Mouse (Mus musculus): ENCODE results near the gene Cacna1e. TPM values are rescaled to one million over a fixed set of nuclear protein-coding genes. Genes with fewer than 3 reads are reported as not detected.

Cacna1e gene
- polyA plus RNA-seq, 1 experiment from 2014 or later, result 1.3 TPM

- Histone ChIP-seq H3K4me3 (replicated peaks) (no peak overlapping the region), H3K4me1 (no peaks in the 10 kb centered on the region), H3K9ac (no peak overlapping the region), H3K27me3 (no peaks in the 10 kb centered on the region), H3K9me3 (replicated peaks) (no peaks in the 10 kb centered on the region), H3K36me3 (no peaks in the 10 kb centered on the region), H3K4me2 (replicated peaks) (no peak overlapping the region), H3K27ac (replicated peaks) (no peak overlapping the region)
- no peak for ATAC-seq (ENCODE audit: insufficient number of reproducible peaks, low FRiP score, low TSS enrichment, low read depth)
- WGBS, result 100% methylated on average over 1 of the region's 1 CpGs
These were observed 450.8 kb downstream of the Cacna1e start for GRCm38 (mm10) chr1:154433520-154433919.

- Histone ChIP-seq H3K4me1 (no peaks in the 10 kb centered on the region), H3K27ac (replicated peaks) (no peak overlapping the region), H3K27me3 (no peaks in the 10 kb centered on the region), H3K36me3 (no peaks in the 10 kb centered on the region), H3K9me3 (replicated peaks) (no peaks in the 10 kb centered on the region), H3K4me3 (replicated peaks) (no peak overlapping the region), H3K9ac (no peak overlapping the region), H3K4me2 (replicated peaks) (no peak overlapping the region)
- no peak for ATAC-seq (ENCODE audit: insufficient number of reproducible peaks, low FRiP score, low TSS enrichment, low read depth)
- WGBS, result 79% methylated on average over 1 of the region's 1 CpGs
These were observed 451.2 kb downstream of the Cacna1e start for GRCm38 (mm10) chr1:154433112-154433511.

- no peaks in the 10 kb centered on the region for H3K27me3 ChIP-seq
- no peak overlapping the region for H3K27ac ChIP-seq (replicated peaks)
- no peak overlapping the region for H3K4me3 ChIP-seq (replicated peaks)
- no peaks in the 10 kb centered on the region for H3K36me3 ChIP-seq
- ATAC-seq (ENCODE audit: insufficient number of reproducible peaks, low FRiP score, low TSS enrichment, low read depth), result no peak
- no peak overlapping the region for H3K4me2 ChIP-seq (replicated peaks)
- H3K4me1 ChIP-seq, result no peaks in the 10 kb centered on the region
- 70% methylated on average over 7 of the region's 7 CpGs for WGBS
- H3K9ac ChIP-seq, result no peak overlapping the region
- H3K9me3 ChIP-seq (replicated peaks), result no peaks in the 10 kb centered on the region
These were observed 456.0 kb downstream of the Cacna1e start for GRCm38 (mm10) chr1:154428276-154428675.

GRCm38 (mm10) chr1:154418278-154418677, 466.0 kb downstream of the Cacna1e start:
- no peak for ATAC-seq (ENCODE audit: insufficient number of reproducible peaks, low FRiP score, low TSS enrichment, low read depth)
- H3K27me3 ChIP-seq, result no peaks in the 10 kb centered on the region
- WGBS, result 63% methylated on average over 5 of the region's 5 CpGs

GRCm38 (mm10) chr1:154416384-154417155, 467.7 kb downstream of the Cacna1e start:
- H3K9ac ChIP-seq, result no peak overlapping the region
- H3K4me3 ChIP-seq (replicated peaks), result no peak overlapping the region
- no peak overlapping the region for H3K27ac ChIP-seq (replicated peaks)
- H3K36me3 ChIP-seq, result no peaks in the 10 kb centered on the region
- no peaks in the 10 kb centered on the region for H3K4me1 ChIP-seq
- WGBS, result 55% methylated on average over 20 of the region's 20 CpGs
- no peaks in the 10 kb centered on the region for H3K27me3 ChIP-seq
- no peaks in the 10 kb centered on the region for H3K9me3 ChIP-seq (replicated peaks)
- no peak overlapping the region for H3K4me2 ChIP-seq (replicated peaks)
- no peak for ATAC-seq (ENCODE audit: insufficient number of reproducible peaks, low FRiP score, low TSS enrichment, low read depth)

More at GRCm38 (mm10) chr1:154418278-154418677, 466.0 kb downstream of the Cacna1e start:
- no peak overlapping the region for H3K9ac ChIP-seq
- no peaks in the 10 kb centered on the region for H3K9me3 ChIP-seq (replicated peaks)
- H3K4me2 ChIP-seq (replicated peaks), result no peak overlapping the region
- H3K36me3 ChIP-seq, result no peaks in the 10 kb centered on the region
- no peaks in the 10 kb centered on the region for H3K4me1 ChIP-seq
- H3K27ac ChIP-seq (replicated peaks), result no peak overlapping the region
- no peak overlapping the region for H3K4me3 ChIP-seq (replicated peaks)

- Histone ChIP-seq H3K36me3 (no peaks in the 10 kb centered on the region), H3K27ac (replicated peaks) (no peak overlapping the region), H3K4me1 (no peaks in the 10 kb centered on the region), H3K9me3 (replicated peaks) (no peaks in the 10 kb centered on the region), H3K4me3 (replicated peaks) (no peak overlapping the region), H3K4me2 (replicated peaks) (no peak overlapping the region), H3K9ac (no peak overlapping the region), H3K27me3 (no peaks in the 10 kb centered on the region)
- ATAC-seq (ENCODE audit: insufficient number of reproducible peaks, low FRiP score, low TSS enrichment, low read depth), result no peak
- WGBS, result 56% methylated on average over 10 of the region's 10 CpGs
These were observed 468.5 kb downstream of the Cacna1e start for GRCm38 (mm10) chr1:154415826-154416225.

GRCm38 (mm10) chr1:154413138-154413537, 471.2 kb downstream of the Cacna1e start:
- Histone ChIP-seq H3K9me3 (replicated peaks) (no peaks in the 10 kb centered on the region), H3K4me2 (replicated peaks) (no peak overlapping the region), H3K4me3 (replicated peaks) (no peak overlapping the region), H3K27me3 (no peaks in the 10 kb centered on the region), H3K36me3 (no peaks in the 10 kb centered on the region), H3K4me1 (no peaks in the 10 kb centered on the region), H3K9ac (no peak overlapping the region), H3K27ac (replicated peaks) (no peak overlapping the region)
- ATAC-seq (ENCODE audit: insufficient number of reproducible peaks, low FRiP score, low TSS enrichment, low read depth), result no peak
- WGBS, result 75% methylated on average over 3 of the region's 3 CpGs

GRCm38 (mm10) chr1:154409051-154409450, 475.2 kb downstream of the Cacna1e start:
- no peaks in the 10 kb centered on the region for H3K9me3 ChIP-seq (replicated peaks)
- no peaks in the 10 kb centered on the region for H3K36me3 ChIP-seq
- H3K4me1 ChIP-seq, result no peaks in the 10 kb centered on the region
- no peak overlapping the region for H3K9ac ChIP-seq
- no peak for ATAC-seq (ENCODE audit: insufficient number of reproducible peaks, low FRiP score, low TSS enrichment, low read depth)
- no peak overlapping the region for H3K4me3 ChIP-seq (replicated peaks)
- H3K4me2 ChIP-seq (replicated peaks), result no peak overlapping the region
- WGBS, result 85% methylated on average over 2 of the region's 2 CpGs
- H3K27me3 ChIP-seq, result no peaks in the 10 kb centered on the region
- H3K27ac ChIP-seq (replicated peaks), result no peak overlapping the region

- Histone ChIP-seq H3K27ac (replicated peaks) (no peak overlapping the region), H3K4me1 (no peaks in the 10 kb centered on the region), H3K4me2 (replicated peaks) (no peak overlapping the region), H3K9ac (no peak overlapping the region), H3K36me3 (no peaks in the 10 kb centered on the region), H3K27me3 (no peaks in the 10 kb centered on the region), H3K9me3 (replicated peaks) (no peaks in the 10 kb centered on the region), H3K4me3 (replicated peaks) (no peak overlapping the region)
- 80% methylated on average over 6 of the region's 6 CpGs for WGBS
- ATAC-seq (ENCODE audit: insufficient number of reproducible peaks, low FRiP score, low TSS enrichment, low read depth), result no peak
These were observed 492.3 kb downstream of the Cacna1e start for GRCm38 (mm10) chr1:154391979-154392378.

Other genes with a start within 250 kb of the Cacna1e start
- gene Ier5, start 215.1 kb upstream of the Cacna1e start, polyA plus RNA-seq (2015; fragmentation: Nextera tagmentation; extraction: Ambion mirVana), result 10.4 and 10.8 TPM in 2 replicates